Mouse (Mus musculus) mouse trophoblast stem cell (cell line): ENCODE measurements around the gene Gm42878.

ENCODE experiments used
- in situ Hi-C, 2 experiments: fragments of 300-500 bp; cut with MseI, MboI; formaldehyde crosslinking; loops; 2 replicates in 1 of 2; 3 replicates in 1 of 2; pipeline ENCODE4 v1.15.1; 2025

The Gm42878 gene

DNA sequence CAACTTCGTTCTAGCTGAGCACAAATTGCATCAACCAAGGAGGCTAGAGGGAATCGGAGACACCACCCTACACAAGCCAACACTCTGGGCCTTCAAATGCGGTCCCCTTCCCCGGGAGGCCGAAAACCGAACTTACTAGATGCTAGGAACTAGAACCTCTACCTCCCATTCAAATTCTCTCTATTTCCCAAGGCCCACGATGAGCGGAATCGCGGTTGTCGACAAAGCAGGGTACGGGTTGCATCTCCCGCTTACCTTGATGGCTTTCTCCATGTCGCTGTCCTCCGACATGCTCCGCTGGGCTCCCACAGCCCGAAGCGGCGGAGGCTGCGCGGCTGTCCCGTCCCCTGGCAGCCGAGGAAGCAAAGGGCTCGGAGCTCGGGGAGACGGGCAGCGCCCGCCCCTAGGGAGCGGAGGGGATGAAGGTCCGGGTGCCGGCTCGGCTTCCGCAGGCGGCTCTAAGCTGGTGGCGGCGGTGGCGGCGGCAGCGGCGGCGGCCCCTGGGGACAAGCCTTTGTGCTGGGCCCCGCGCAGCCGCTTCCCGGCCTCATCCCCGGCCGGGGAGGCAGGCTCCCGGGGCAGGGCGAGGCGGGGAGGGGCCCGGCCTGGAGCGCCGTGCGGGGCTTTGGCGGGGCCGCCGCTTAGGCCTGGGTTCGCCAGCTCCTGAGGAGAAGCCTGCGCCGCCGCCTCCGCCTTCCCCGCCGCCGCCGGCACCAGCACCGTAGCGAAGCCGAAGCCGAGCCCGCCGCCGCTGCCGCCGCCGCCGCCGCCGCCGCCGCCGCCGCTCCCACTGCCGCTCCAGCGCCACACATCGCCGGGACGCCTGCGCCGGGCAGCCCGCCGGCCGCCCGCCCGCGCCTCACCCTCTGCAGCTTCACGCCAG lies at the start of gene Gm42878, which contains the start of gene Adam1a:
Gene Gm42878 (minus strand): TSS at position 573 of the 883 bp plus-strand sequence.
Gene Adam1a (minus strand): TSS at position 573 of the 883 bp plus-strand sequence.
- in situ Hi-C loops = no loop called here

- in situ Hi-C loops = loop anchor here in 1 of 2 experiments (5.0 kb wide), 1 partner anchor 38 kb away; no protein-coding TSS in a partner anchor
These were observed 49.5 kb upstream of the Gm42878 start for GRCm38 (mm10) chr5:121594714-121595313.

- in situ Hi-C loops = loop anchor here in 1 of 2 experiments (5.0 kb wide), 1 partner anchor 36 kb away; no protein-coding TSS in a partner anchor
These were observed 48.4 kb upstream of the Gm42878 start, which contains the start of gene Aldh2 for GRCm38 (mm10) chr5:121593451-121594401. Aldh2 (minus strand) TSS chr5:121593824.

DNA sequence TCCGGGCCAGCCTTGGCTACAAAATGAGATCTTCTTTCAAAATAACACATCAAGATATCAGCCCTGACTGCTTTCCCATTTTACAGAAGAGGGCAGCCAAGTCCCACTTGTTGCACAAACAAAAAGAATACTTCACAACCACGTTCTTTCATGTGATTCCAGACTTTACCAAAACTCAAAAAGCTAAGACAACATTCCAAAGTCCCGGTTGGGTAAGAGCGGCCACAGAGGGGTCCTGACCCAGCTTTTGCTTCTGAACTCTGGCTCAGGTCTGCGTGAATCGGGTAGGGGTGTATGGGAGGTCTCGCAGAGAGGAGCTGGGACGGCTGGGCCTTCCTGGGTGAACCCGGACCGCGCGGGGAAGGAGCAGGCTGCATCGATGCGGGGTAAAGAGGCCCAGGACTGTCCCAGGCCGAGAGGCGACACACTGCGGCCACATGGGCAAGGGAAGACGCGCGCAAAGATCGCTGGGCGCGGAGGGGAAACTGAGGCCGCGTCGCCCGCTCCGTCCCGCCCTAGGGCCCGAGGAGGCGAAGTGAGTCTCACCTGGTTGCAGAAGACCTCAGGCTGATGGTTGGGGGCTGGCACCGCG lies 47.6 kb upstream of the Gm42878 start:
- in situ Hi-C loops = loop anchor here in 1 of 2 experiments (5.0 kb wide), 1 partner anchor 36 kb away; no protein-coding TSS in a partner anchor

GRCm38 (mm10) chr5:121592064-121592815 lies 47.0 kb upstream of the Gm42878 start:
- in situ Hi-C loops = loop anchor here in 1 of 2 experiments (5.0 kb wide), 1 partner anchor 35 kb away; no protein-coding TSS in a partner anchor

DNA sequence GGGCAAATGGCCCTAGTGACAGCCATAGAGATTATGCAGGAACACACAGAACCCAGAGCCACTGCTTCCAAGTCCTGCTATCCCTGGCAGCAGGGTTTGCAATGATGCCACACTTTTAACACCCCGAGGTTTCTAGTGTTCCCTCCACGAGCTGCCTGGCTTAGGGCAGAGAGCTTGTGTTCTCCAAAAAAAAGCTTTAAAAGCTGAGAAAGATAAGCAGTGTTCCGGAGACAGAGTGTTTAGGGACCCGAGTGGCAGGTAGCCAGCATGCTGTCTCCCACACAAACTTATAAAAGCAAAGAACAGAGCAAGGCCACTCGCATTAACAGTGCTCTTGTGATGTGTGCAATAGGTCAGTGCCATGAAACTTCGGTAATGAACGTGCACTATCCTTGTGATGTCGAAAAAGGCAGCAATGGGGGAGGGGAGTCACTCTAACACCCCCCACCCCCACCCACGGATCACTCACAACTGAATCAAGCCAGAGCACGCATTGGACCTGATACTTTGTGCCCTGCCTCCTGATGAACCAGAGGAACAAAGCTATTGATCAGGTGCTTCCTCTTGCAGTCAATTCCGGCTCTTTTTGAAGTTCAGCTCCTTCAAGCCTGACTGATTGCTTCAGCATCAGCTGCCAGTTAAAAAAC lies 46.3 kb upstream of the Gm42878 start:
- in situ Hi-C loops = loop anchor here in 1 of 2 experiments (5.0 kb wide), 1 partner anchor 34 kb away; no protein-coding TSS in a partner anchor

DNA sequence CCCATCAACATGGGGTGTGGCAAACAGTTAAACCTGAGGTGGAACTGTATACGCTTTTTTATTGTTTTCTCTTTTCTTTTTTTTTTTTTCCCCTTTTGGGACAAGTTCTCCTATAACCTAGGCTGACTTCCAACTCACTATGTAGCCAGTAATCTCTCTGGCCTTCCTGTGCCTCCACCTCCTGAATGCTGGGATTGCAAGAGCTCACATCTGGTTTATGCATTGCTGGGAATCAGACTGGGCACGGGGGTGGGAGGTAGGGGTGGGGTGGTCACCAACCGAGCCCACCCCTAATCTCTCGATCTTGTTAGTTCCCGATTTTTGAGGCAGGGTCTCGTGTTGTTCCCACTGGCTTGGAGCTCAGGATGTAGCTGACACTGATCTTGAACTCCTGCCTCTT lies 44.6 kb upstream of the Gm42878 start:
- in situ Hi-C loops = loop anchor here in 1 of 2 experiments (5.0 kb wide), 1 partner anchor 33 kb away; no protein-coding TSS in a partner anchor

GRCm38 (mm10) chr5:121586400-121587039 lies 41.2 kb upstream of the Gm42878 start:
- in situ Hi-C loops = no loop called here

- in situ Hi-C loops = no loop called here
These were observed 40.4 kb upstream of the Gm42878 start for GRCm38 (mm10) chr5:121585699-121586098.

GRCm38 (mm10) chr5:121585005-121585404 lies 39.7 kb upstream of the Gm42878 start:
- in situ Hi-C loops = no loop called here

DNA sequence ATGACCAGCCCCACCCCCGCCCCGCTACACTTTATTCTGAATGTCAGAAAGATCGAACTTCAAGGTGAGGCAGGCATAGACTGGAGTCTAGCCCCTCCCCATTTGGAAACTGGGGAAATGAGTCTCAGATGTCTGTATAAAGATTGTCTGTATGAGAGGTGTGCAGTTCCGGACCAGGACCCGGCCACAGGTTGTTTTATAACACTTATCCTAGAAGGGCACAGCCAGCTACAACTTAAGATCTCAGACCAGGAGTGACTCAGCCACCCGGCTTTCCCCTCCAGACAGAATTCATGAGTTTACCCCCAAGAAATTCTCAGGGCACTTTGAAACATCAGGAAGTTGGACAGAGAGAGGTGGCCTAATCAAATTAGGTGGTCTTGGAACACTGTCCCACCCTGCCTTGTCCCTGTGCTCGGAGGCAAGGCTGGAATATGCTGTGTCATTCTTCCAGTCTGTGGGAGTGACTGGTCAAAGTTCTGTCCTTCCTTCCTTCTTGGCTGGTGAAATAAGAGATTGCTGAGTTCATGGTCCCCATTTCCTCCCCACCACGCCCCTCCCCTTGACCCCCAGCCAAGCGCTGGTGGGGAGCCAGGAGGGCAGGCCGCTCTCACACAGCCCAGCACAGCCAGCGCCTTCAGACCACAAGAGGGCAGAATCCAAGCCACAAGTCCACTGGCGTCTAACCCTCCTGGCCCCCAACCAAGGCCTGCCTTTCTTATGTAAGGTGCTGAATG lies 38.7 kb upstream of the Gm42878 start:
- in situ Hi-C loops = no loop called here

DNA sequence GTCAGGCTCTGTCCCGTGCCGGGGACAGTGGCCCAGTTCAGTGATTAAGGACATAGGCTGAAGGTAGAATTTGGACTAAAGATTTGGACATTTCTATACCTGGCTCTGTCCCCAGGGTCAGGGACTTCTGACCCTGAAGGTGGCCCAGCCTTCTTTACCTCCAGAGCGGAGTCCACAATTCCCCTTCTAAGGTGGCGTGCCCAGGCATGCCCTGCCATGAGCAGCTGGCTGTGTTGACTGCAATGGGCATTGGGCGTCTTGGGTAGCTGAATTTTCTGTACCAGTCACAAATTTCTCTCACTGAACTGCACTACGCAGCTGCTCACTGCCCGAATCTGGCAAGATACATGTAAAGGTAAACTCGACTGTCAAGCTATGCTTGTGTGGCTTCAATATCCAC lies 36.7 kb upstream of the Gm42878 start:
- in situ Hi-C loops = no loop called here

DNA sequence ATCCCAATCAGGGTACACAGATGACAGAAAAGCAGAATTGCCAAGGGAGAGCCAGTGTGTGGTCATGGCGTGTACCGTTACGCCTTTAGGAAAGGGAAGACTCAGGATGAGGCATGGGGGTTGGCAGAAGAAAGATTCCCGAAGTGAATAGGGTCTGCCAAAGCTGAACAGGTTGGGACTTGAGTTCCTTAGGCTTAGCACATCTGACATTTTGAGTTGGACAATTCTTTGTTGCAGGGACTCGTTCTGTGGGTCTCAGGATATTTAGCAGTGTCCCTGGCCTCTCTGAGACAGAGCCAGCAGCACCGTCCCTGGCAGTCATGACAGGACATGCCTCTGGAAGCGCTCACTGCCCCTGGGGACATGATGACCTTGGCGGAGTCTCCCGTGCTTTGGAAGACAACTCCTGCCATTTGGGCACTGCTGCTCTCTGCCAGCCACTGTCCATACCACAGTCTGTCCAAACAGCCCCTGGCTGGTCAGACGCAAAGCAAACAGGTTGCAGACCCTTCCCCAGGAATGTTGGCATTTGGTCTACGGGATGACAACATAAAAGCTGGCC lies 31.7 kb upstream of the Gm42878 start:
- in situ Hi-C loops = no loop called here

GRCm38 (mm10) chr5:121575867-121576266 lies 30.6 kb upstream of the Gm42878 start:
- in situ Hi-C loops = no loop called here

DNA sequence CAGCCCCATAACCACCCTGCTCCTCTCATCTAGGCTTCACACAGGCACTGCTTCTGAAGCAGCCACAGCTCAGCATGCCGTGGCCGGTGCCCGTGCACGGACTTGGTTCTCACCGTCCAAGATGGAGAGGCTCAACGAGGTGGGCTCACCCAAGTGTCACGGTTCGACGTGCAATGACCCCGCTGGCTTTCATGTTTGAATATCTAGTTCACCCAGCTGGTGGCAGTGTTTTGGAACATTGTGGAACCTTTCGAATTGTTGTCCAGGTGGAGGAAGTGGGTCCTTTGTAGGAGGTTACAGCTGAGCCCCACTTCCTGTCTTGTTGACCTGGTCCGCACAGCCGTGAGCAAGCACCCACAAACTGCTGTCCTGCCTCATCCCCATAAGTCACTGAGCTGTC lies 28.9 kb upstream of the Gm42878 start:
- in situ Hi-C loops = no loop called here

DNA sequence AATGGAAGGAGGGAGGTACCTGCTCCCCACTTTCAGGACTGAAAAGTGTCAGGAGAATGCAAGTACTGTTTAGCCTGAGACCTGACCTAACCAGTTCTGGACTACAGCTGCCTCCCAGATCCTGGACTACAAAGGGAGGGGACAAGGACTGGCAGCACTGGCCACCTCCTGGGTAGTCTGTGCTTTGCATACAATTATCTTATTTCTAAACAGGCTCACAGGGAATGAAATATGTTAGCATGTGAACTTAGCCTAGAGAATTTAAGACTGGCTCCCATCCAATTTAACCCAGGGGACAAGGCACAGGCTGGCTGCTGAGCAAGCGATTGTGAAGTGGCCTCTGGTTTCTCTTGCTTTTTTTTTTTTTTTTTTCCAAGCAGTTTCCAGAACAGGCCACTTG lies 25.5 kb upstream of the Gm42878 start:
- in situ Hi-C loops = no loop called here

DNA sequence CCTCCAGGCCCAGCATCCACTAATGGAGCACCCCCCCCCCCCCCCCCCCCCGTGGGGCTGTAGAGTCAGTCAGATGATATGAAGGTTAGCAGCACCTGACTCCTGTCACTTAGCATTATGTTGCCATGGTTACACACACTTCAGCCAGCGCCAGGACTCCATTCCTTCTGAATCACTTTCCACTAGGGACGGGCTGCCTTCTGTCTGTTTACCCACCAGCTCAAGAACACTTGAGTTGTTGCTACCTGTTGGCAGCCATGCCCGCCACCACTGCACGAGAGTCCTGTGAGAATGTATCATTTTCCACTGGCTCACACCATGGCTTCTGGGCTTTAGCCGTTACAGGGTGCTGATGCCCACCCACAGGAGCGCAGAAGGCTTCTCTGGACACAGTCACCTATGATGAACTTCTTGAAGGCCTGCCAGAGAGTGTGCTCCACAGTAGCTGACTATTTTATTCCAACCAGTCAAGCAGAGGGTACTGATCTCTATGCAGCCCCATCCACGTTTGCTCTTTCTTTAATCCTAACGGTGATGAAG lies 24.7 kb upstream of the Gm42878 start:
- in situ Hi-C loops = loop anchor here in 1 of 2 experiments (5.0 kb wide), 1 partner anchor 32 kb away; no protein-coding TSS in a partner anchor
